Mouse (Mus musculus) E14TG2a.4 (cell line): Measurements from ENCODE around the gene Pcbp4.

ENCODE experiments used
- H3K27me3 ChIP-seq: 2 replicates; pipeline ENCODE4 v1.6.1; 2014; ENCODE audit warnings: low read length, control low read depth; ENCODE audit not compliant: insufficient read depth
- H3K36me3 ChIP-seq: 2 replicates; pipeline ENCODE4 v1.6.1; 2014; ENCODE audit warnings: low read length, control low read depth; ENCODE audit not compliant: insufficient read depth
- H3K4me1 ChIP-seq: replicated peaks from 2 replicates; pipeline ENCODE4 v1.6.1; 2014; ENCODE audit warnings: low read depth, low read length, control low read depth
- H3K4me3 ChIP-seq: replicated peaks from 2 replicates; pipeline ENCODE4 v1.5.1; 2014; ENCODE audit warnings: mild to moderate bottlenecking, low read length
- H3K9me3 ChIP-seq: 2 replicates; pipeline ENCODE4 v1.6.1; 2014; ENCODE audit warnings: low read length, control low read depth
- CTCF ChIP-seq: conservative IDR thresholded peaks from 2 replicates; pipeline ENCODE4 v1.5.1; 2014; ENCODE audit warnings: low read length
- NANOG ChIP-seq: IDR thresholded peaks from 2 replicates; pipeline ENCODE4 v1.6.1; 2014; ENCODE audit warnings: borderline replicate concordance, low read length, mixed read lengths
- POU5F1 ChIP-seq: IDR thresholded peaks from 2 replicates; pipeline ENCODE4 v1.6.1; 2014; ENCODE audit warnings: low read length, borderline replicate concordance

Gene Pcbp4

GRCm38 (mm10) chr9:106499667-106500066, 46.6 kb downstream of the Pcbp4 start, which contains the start of gene Iqcf1:
TSS of gene Iqcf1 (plus strand) at chr9:106499967.
- Histone ChIP-seq H3K4me1 (peaks cover 17% of the 10 kb centered on the region; the same call in 1 of the 2 replicates), H3K9me3 (no peaks in the 10 kb centered on the region), H3K27me3 (peaks cover 14% of the 10 kb centered on the region; the same call in 1 of the 2 replicates), H3K36me3 (no peaks in the 10 kb centered on the region), H3K4me3 (no peak within 1 kb of the TSS)
- TF ChIP-seq NANOG, result no peak
- TF ChIP-seq POU5F1, result no peak
- TF ChIP-seq CTCF, result no peak

GRCm38 (mm10) chr9:106501846-106502245, 48.8 kb downstream of the Pcbp4 start:
- H3K27me3 ChIP-seq, result peaks cover 17% of the 10 kb centered on the region; the same call in 1 of the 2 replicates
- no peaks in the 10 kb centered on the region for H3K9me3 ChIP-seq
- TF ChIP-seq POU5F1 (no peak), CTCF (no peak), NANOG (no peak)
- H3K4me1 ChIP-seq, result peaks cover 17% of the 10 kb centered on the region; the same call in 1 of the 2 replicates
- H3K4me3 ChIP-seq, result peak overlapping the region; percentile 57
- H3K36me3 ChIP-seq, result no peaks in the 10 kb centered on the region

- H3K9me3 ChIP-seq, result no peaks in the 10 kb centered on the region
- H3K27me3 ChIP-seq, result peaks cover 17% of the 10 kb centered on the region; the same call in 1 of the 2 replicates
- TF ChIP-seq CTCF, result no peak
- no peak for TF ChIP-seq POU5F1
- no peak for TF ChIP-seq NANOG
- H3K4me1 ChIP-seq, result peaks cover 17% of the 10 kb centered on the region; the same call in 1 of the 2 replicates
- H3K4me3 ChIP-seq, result no peak overlapping the region
- H3K36me3 ChIP-seq, result no peaks in the 10 kb centered on the region
Measured at GRCm38 (mm10) chr9:106504246-106504645, 51.2 kb downstream of the Pcbp4 start.

- peaks cover 3% of the 10 kb centered on the region; the same call in 1 of the 2 replicates for H3K27me3 ChIP-seq
- H3K36me3 ChIP-seq, result no peaks in the 10 kb centered on the region
- H3K9me3 ChIP-seq, result no peaks in the 10 kb centered on the region
- TF ChIP-seq NANOG (no peak), CTCF (no peak), POU5F1 (no peak)
- H3K4me3 ChIP-seq, result no peak overlapping the region
- peaks cover 20% of the 10 kb centered on the region for H3K4me1 ChIP-seq
Measured at GRCm38 (mm10) chr9:106509356-106509755, 56.3 kb downstream of the Pcbp4 start.

- no peak overlapping the region for H3K4me3 ChIP-seq
- H3K4me1 ChIP-seq, result peaks cover 21% of the 10 kb centered on the region
- no peaks in the 10 kb centered on the region for H3K9me3 ChIP-seq
- peaks cover 3% of the 10 kb centered on the region; the same call in 1 of the 2 replicates for H3K27me3 ChIP-seq
- TF ChIP-seq POU5F1, result no peak
- TF ChIP-seq CTCF, result no peak
- no peak for TF ChIP-seq NANOG
- no peaks in the 10 kb centered on the region for H3K36me3 ChIP-seq
Measured at GRCm38 (mm10) chr9:106512729-106513450, 59.8 kb downstream of the Pcbp4 start.

GRCm38 (mm10) chr9:106513566-106513965, 60.5 kb downstream of the Pcbp4 start:
- Histone ChIP-seq H3K27me3 (peaks cover 3% of the 10 kb centered on the region; the same call in 1 of the 2 replicates), H3K4me1 (peaks cover 21% of the 10 kb centered on the region), H3K9me3 (no peaks in the 10 kb centered on the region), H3K36me3 (no peaks in the 10 kb centered on the region), H3K4me3 (no peak overlapping the region)
- TF ChIP-seq CTCF, result no peak
- no peak for TF ChIP-seq POU5F1
- no peak for TF ChIP-seq NANOG
